Mouse (Mus musculus) limb, embryonic 10.5 days (tissue): ENCODE results near the gene Emilin2. TPM values are rescaled to one million over a fixed set of nuclear protein-coding genes. Genes with fewer than 3 reads are reported as not detected.
A peak's percentile ranks its signal among the peaks of the same experiment; 100 is the strongest.
"Not testable (repeated sequence)": the region's sequence is repeated elsewhere in the genome, so short reads cannot be mapped to it uniquely, and the experiment has no call there.

Experiments used
- DNase-seq: peaks from one replicate; pipeline ENCODE4 v3.0.0-alpha.2; 2017; ENCODE audit warnings: low spot score
- H3K27ac ChIP-seq: fragments of 300-500 bp; sonication (generic); 2 replicates; pipeline ENCODE4 v1.5.1; 2016; ENCODE audit warnings: mild to moderate bottlenecking
- H3K27me3 ChIP-seq: fragments of 300-500 bp; sonication (generic); 2 replicates; pipeline ENCODE4 v1.6.1; 2016; ENCODE audit warnings: low read depth, mild to moderate bottlenecking; ENCODE audit not compliant: poor library complexity, severe bottlenecking
- H3K36me3 ChIP-seq: fragments of 300-500 bp; sonication (generic); 2 replicates; pipeline ENCODE4 v1.6.1; 2016; ENCODE audit warnings: mild to moderate bottlenecking, moderate library complexity
- H3K4me1 ChIP-seq: fragments of 300-500 bp; sonication (generic); 2 replicates; pipeline ENCODE4 v1.6.1; 2016
- H3K4me3 ChIP-seq: fragments of 300-500 bp; sonication (generic); 2 replicates; pipeline ENCODE4 v1.5.1; 2016; ENCODE audit warnings: mild to moderate bottlenecking, moderate library complexity
- H3K9me3 ChIP-seq: fragments of 300-500 bp; sonication (generic); replicated peaks from 2 replicates; pipeline ENCODE4 v1.6.1; 2016; ENCODE audit warnings: mild to moderate bottlenecking
- WGBS: fragments of 180-500 bp; shearing (Covaris S2); methylation state at CpG from one replicate; pipeline ENCODE4 v1.1.7; 2016; 5-methylcytosine and 5-hydroxymethylcytosine counted together
- polyA plus RNA-seq: library from polyadenylated mRNA; unstranded; fragments of >200 nt; fragmentation: Nextera tagmentation; extraction: Ambion mirVana; gene quantifications from 2 replicates; pipeline ENCODE4 v1.2.1, GENCODE M21; 2016

Gene Emilin2
- 30.0 and 36.1 TPM in 2 replicates for polyA plus RNA-seq

DNA sequence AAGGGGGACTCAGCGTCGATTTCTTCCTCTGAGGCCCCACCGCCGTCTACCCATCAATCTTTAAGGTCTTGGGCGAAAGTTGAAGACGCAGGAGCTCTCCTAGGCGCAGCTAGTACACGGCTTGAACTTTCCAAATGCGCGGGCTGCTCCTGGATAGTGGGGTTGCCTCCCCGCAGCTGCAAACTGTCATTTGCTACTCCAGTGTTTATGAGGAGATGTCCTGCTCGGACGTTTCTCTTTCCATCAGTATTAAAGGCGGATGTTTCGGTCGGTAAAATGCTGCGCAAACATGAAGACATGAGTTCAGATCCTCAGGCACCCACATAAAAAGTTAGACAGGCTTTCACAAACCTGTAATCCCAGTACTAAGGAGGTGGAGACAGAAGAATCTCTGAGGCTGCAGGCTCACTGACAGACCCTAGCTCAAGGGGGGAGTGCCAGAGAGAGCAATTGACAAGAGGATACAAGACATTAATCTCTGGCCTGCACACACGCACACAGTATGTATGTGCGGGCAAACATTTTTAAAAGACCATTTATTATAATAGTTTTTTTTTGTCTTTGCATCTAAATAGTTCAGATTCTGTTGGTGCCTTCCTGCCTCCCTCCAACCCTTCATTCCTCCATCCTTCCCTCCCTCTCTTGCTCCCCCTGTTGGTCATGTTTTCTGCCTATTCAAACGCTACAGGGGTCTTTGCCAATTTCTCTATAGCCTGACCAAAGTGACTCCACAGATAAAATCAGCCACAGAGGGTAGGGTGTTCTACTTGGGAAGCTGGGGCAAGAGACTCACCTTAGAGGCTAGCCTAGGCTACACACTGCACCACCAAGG lies at the start of gene Emilin2:
Gene Emilin2 (minus strand): TSS at position 639 of the 832 bp plus-strand sequence.
- Histone ChIP-seq H3K4me3 (peak within 1 kb of the TSS; percentile 79), H3K4me1 (peaks cover 36% of the 10 kb centered on the region), H3K27ac (peak within 1 kb of the TSS; percentile 92), H3K9me3 (no peaks in the 10 kb centered on the region), H3K27me3 (no peaks in the 10 kb centered on the region), H3K36me3 (peaks cover 4% of the 10 kb centered on the region; the same call in 1 of the 2 replicates)
- WGBS: 9% methylated on average over 20 of the region's 20 CpGs
- DNase-seq: peak; percentile 49

DNA sequence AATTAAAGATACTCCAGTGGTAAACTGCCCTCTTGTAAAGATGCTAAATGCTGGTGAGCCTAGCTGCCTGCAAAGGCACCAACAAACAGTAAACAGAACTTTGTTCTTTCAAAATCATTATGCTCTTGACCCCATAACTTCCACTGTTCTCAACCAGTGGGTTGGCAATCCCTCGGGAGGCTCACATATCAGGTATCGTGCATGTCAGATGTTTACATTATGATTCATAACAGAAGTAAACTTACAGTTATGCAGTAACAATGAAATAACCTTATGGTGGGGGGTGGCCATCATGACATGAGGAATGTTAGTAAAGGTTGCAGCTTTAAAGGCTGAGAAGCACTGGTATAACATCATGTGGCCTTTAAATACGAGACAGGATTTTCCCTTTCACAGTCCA lies 43.7 kb upstream of the Emilin2 start:
- Histone ChIP-seq H3K27me3 (no peaks in the 10 kb centered on the region), H3K4me3 (no peak overlapping the region), H3K36me3 (peaks cover 95% of the 10 kb centered on the region), H3K4me1 (no peaks in the 10 kb centered on the region), H3K27ac (no peak overlapping the region), H3K9me3 (no peaks in the 10 kb centered on the region)
- WGBS: 91% methylated on average over 3 of the region's 3 CpGs
- DNase-seq: no peak

GRCm38 (mm10) chr17:71354205-71354604 lies 42.4 kb upstream of the Emilin2 start:
- no peaks in the 10 kb centered on the region for H3K4me1 ChIP-seq
- WGBS: 96% methylated on average over 11 of the region's 11 CpGs
- H3K27me3 ChIP-seq: no peaks in the 10 kb centered on the region
- H3K27ac ChIP-seq: no peak overlapping the region
- no peaks in the 10 kb centered on the region for H3K9me3 ChIP-seq
- H3K36me3 ChIP-seq: peaks cover 95% of the 10 kb centered on the region
- H3K4me3 ChIP-seq: no peak overlapping the region
- DNase-seq: no peak

- Histone ChIP-seq H3K27me3 (no peaks in the 10 kb centered on the region), H3K9me3 (no peaks in the 10 kb centered on the region), H3K4me1 (no peaks in the 10 kb centered on the region), H3K36me3 (peaks cover 98% of the 10 kb centered on the region), H3K4me3 (no peak overlapping the region), H3K27ac (no peak overlapping the region)
- WGBS: 94% methylated on average over 3 of the region's 3 CpGs
- no peak for DNase-seq
Measured at GRCm38 (mm10) chr17:71348188-71348587, 36.4 kb upstream of the Emilin2 start.

GRCm38 (mm10) chr17:71342006-71342405 lies 30.2 kb upstream of the Emilin2 start:
- peak; percentile 23 for DNase-seq
- 83% methylated on average over 3 of the region's 3 CpGs for WGBS
- Histone ChIP-seq H3K4me1 (no peaks in the 10 kb centered on the region), H3K9me3 (no peaks in the 10 kb centered on the region), H3K27ac (no peak overlapping the region), H3K4me3 (no peak overlapping the region), H3K27me3 (no peaks in the 10 kb centered on the region), H3K36me3 (peaks cover 52% of the 10 kb centered on the region)

DNA sequence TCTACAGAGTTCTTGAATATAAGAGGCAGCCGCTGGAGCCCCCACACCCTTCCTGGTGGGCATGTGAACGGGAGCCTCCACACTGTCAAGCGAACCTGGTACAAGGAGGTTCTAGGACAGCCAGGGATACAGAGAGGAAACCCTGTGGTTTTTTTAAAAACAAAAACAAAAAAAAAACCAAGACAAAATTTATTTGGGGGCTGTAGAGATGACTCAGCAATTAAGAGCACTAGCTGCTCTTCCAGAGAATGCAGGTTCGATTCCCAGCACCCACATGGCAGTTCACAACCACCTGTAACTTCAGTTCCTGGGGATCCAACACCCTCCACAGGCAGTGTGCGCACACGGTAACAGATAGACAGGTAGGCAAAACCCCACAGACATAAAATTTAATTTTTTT lies 26.8 kb upstream of the Emilin2 start:
- WGBS: 90% methylated on average over 6 of the region's 6 CpGs
- peaks cover 20% of the 10 kb centered on the region for H3K36me3 ChIP-seq
- DNase-seq: peak; percentile 20
- 0 out of 2 replicates have a peak, but pooled peaks cover 4% of the 10 kb centered on the region for H3K4me1 ChIP-seq
- no peaks in the 10 kb centered on the region for H3K27me3 ChIP-seq
- no peaks in the 10 kb centered on the region for H3K9me3 ChIP-seq
- H3K27ac ChIP-seq: no peak overlapping the region
- no peak overlapping the region for H3K4me3 ChIP-seq

- no peaks in the 10 kb centered on the region for H3K27me3 ChIP-seq
- WGBS: 94% methylated on average over 9 of the region's 9 CpGs
- H3K36me3 ChIP-seq: peaks cover 11% of the 10 kb centered on the region
- DNase-seq: peak; percentile 27
- H3K4me1 ChIP-seq: 0 out of 2 replicates have a peak, but pooled peaks cover 4% of the 10 kb centered on the region
- no peaks in the 10 kb centered on the region for H3K9me3 ChIP-seq
- no peak overlapping the region for H3K4me3 ChIP-seq
- H3K27ac ChIP-seq: no peak overlapping the region
Measured at GRCm38 (mm10) chr17:71337546-71337945, 25.8 kb upstream of the Emilin2 start.

DNA sequence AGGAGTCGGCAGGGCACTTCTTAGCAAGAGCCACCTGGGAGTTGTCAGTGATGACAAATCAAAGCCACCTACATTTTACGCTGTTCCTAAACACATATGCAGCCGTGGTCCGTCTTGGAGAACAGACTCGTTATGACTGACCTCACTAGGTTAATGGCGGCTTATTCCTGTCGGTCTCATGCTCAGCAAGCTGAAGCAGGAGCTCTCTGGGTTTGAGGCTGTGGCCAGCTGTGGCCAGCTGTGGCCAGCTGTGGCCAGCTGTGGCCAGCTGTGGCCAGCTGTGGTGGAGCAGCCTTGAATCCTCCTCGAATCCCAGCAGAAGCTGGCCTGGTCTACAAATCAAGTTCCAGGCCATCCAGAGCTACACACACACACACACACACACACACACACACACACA lies 24.6 kb upstream of the Emilin2 start:
- Histone ChIP-seq H3K27me3 (no peaks in the 10 kb centered on the region), H3K4me3 (no peak overlapping the region), H3K27ac (no peak overlapping the region), H3K36me3 (peaks cover 4% of the 10 kb centered on the region), H3K9me3 (no peaks in the 10 kb centered on the region), H3K4me1 (0 out of 2 replicates have a peak, but pooled peaks cover 7% of the 10 kb centered on the region)
- 59% methylated on average over 8 of the region's 8 CpGs for WGBS
- DNase-seq: peak; percentile 30

DNA sequence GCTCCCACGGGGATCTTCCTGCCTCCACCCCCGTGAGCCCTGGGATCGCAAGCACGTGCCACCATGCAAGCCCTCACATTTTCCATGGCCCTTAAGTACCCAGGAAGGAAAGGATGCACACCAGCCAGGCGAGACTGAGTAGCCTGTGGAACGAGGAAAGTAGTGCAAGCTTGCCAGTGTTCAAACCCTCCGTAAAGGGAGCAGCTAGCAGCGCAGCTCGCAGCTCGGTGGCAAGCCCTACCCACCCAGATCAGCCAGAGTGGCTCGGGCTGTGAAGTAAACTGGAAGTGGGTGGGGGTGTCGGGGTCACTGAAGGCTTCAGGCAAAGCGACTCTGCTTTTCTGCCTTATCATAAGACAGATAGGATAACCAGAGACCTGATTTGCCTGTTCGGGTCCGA lies 20.5 kb upstream of the Emilin2 start:
- Histone ChIP-seq H3K4me3 (no peak overlapping the region), H3K27ac (no peak overlapping the region), H3K36me3 (no peaks in the 10 kb centered on the region), H3K27me3 (no peaks in the 10 kb centered on the region), H3K4me1 (0 out of 2 replicates have a peak, but pooled peaks cover 7% of the 10 kb centered on the region), H3K9me3 (no peaks in the 10 kb centered on the region)
- peak; percentile 30 for DNase-seq
- WGBS: 59% methylated on average over 15 of the region's 15 CpGs

GRCm38 (mm10) chr17:71320731-71321130 lies 9.0 kb upstream of the Emilin2 start:
- H3K4me3 ChIP-seq, H3K9me3 ChIP-seq, H3K36me3 ChIP-seq, H3K27me3 ChIP-seq, H3K27ac ChIP-seq, H3K4me1 ChIP-seq: not testable (repeated sequence)
- WGBS: 91% methylated on average over 8 of the region's 8 CpGs
- peak; percentile 23 for DNase-seq

- Histone ChIP-seq H3K4me1 (no peaks in the 10 kb centered on the region), H3K9me3 (no peaks in the 10 kb centered on the region), H3K27me3 (no peaks in the 10 kb centered on the region), H3K36me3 (no peaks in the 10 kb centered on the region), H3K4me3 (no peak overlapping the region), H3K27ac (no peak overlapping the region)
- WGBS: 95% methylated on average over 3 of the region's 3 CpGs
- peak; percentile 6 for DNase-seq
Measured at GRCm38 (mm10) chr17:71319361-71319760, 7.6 kb upstream of the Emilin2 start.

DNA sequence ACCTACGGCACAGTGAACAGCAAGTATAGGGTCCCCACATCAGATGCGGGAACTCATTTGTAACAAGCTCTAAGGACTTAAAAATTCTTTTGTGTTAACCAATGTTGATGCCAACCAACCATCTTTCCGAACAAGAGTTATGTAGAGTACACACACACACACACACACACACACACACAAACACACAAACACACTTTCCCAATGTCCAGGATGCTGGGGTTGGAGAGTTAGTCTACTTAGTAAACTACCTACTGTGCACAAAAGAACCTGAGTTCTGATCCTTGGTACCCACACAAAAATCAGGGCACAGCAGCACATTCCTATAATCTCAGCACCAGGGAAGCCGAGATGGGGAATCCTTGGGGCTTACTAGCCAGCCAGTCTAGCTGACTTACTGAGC lies 5.8 kb upstream of the Emilin2 start:
- no peaks in the 10 kb centered on the region for H3K9me3 ChIP-seq
- no peaks in the 10 kb centered on the region for H3K4me1 ChIP-seq
- H3K27ac ChIP-seq: no peak overlapping the region
- 91% methylated on average over 4 of the region's 4 CpGs for WGBS
- no peak overlapping the region for H3K4me3 ChIP-seq
- no peaks in the 10 kb centered on the region for H3K27me3 ChIP-seq
- peak; percentile 1 for DNase-seq
- H3K36me3 ChIP-seq: no peaks in the 10 kb centered on the region

DNA sequence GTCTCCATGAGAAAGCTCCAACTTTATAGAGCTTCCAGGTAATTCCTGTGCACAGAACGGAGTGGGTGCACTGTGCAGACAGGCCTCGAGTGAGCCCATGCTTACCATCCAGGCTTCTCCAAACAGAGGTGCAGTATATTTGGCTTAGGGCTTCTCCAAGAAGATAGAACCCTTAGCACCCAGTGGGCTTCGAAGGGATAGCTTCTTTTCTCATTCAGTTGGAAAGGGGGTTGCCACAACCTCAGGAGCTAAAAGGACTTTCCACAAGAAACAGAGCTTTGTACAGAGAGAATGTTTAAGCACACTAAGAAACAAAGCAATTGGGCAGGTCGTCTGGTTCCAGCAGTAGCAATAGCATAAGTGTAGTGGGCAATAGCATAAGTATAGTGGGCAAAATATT lies 2.5 kb upstream of the Emilin2 start:
- no peak overlapping the region for H3K27ac ChIP-seq
- 79% methylated on average over 4 of the region's 4 CpGs for WGBS
- peaks cover 22% of the 10 kb centered on the region for H3K4me1 ChIP-seq
- no peak for DNase-seq
- H3K9me3 ChIP-seq: no peaks in the 10 kb centered on the region
- no peak overlapping the region for H3K4me3 ChIP-seq
- H3K27me3 ChIP-seq: no peaks in the 10 kb centered on the region
- no peaks in the 10 kb centered on the region for H3K36me3 ChIP-seq
